Mouse (Mus musculus) liver, embryonic 13.5 days (tissue): ENCODE measurements around the gene Arrb1. TPM values are rescaled to one million over a fixed set of nuclear protein-coding genes. Genes with fewer than 3 reads are reported as not detected.

Experiments used
- ATAC-seq: fragments of 200-750 bp; cut with Nextera tagmentation; 2 replicates; pipeline ENCODE4 v1.8.0; 2017; ENCODE audit warnings: low read depth, mild to moderate bottlenecking, moderate number of reproducible peaks, moderate library complexity
- DNase-seq: peaks from one replicate; pipeline ENCODE4 v3.0.0; 2022
- H3K27ac ChIP-seq: fragments of 300-500 bp; sonication (generic); 2 replicates; pipeline ENCODE4 v1.5.1; 2015; ENCODE audit warnings: moderate library complexity, mild to moderate bottlenecking, inconsistent platforms
- H3K27me3 ChIP-seq: fragments of 300-500 bp; sonication (generic); 2 replicates; pipeline ENCODE4 v1.6.1; 2015; ENCODE audit warnings: mild to moderate bottlenecking, inconsistent platforms
- H3K36me3 ChIP-seq: fragments of 300-500 bp; sonication (generic); 2 replicates; pipeline ENCODE4 v1.6.1; 2015; ENCODE audit warnings: mild to moderate bottlenecking, inconsistent platforms
- H3K4me1 ChIP-seq: fragments of 300-500 bp; sonication (generic); replicated peaks from 2 replicates; pipeline ENCODE4 v1.6.1; 2015; ENCODE audit warnings: inconsistent platforms
- H3K4me2 ChIP-seq: fragments of 300-500 bp; sonication (generic); 2 replicates; pipeline ENCODE4 v1.6.1; 2015; ENCODE audit warnings: inconsistent platforms, mild to moderate bottlenecking, moderate library complexity
- H3K4me3 ChIP-seq: fragments of 300-500 bp; sonication (generic); replicated peaks from 2 replicates; pipeline ENCODE4 v1.5.1; 2015; ENCODE audit warnings: mild to moderate bottlenecking, inconsistent platforms
- H3K9ac ChIP-seq: fragments of 300-500 bp; sonication (generic); 2 replicates; pipeline ENCODE4 v1.6.1; 2015; ENCODE audit warnings: mild to moderate bottlenecking, inconsistent platforms
- H3K9me3 ChIP-seq: fragments of 300-500 bp; sonication (generic); replicated peaks from 2 replicates; pipeline ENCODE4 v1.6.1; 2016; ENCODE audit warnings: inconsistent platforms
- WGBS: fragments of 180-500 bp; shearing (Covaris S2); methylation state at CpG from one replicate; pipeline ENCODE4 v1.1.7; 2015; ENCODE audit not compliant: insufficient replicate concordance; 5-methylcytosine and 5-hydroxymethylcytosine counted together
- polyA plus RNA-seq: library from polyadenylated mRNA; unstranded; fragments of >200 nt; fragmentation: Nextera tagmentation; extraction: Ambion mirVana; gene quantifications from 2 replicates; pipeline ENCODE4 v1.2.1, GENCODE M21; 2015

Gene Arrb1
- polyA plus RNA-seq, 1 experiment from 2014 or later: 96.5 TPM

GRCm38 (mm10) chr7:99553885-99554269 lies 18.6 kb downstream of the Arrb1 start:
- Histone ChIP-seq H3K4me2 (no peak overlapping the region), H3K27me3 (no peaks in the 10 kb centered on the region), H3K4me3 (no peak overlapping the region), H3K4me1 (peaks cover 41% of the 10 kb centered on the region), H3K27ac (0 out of 2 replicates have a peak overlapping the region, but pooled peaks have one; percentile 15), H3K9ac (no peak overlapping the region), H3K36me3 (peaks cover 39% of the 10 kb centered on the region), H3K9me3 (no peaks in the 10 kb centered on the region)
- 50% methylated on average over 4 of the region's 4 CpGs for WGBS
- no peak for DNase-seq
- no peak for ATAC-seq

DNA sequence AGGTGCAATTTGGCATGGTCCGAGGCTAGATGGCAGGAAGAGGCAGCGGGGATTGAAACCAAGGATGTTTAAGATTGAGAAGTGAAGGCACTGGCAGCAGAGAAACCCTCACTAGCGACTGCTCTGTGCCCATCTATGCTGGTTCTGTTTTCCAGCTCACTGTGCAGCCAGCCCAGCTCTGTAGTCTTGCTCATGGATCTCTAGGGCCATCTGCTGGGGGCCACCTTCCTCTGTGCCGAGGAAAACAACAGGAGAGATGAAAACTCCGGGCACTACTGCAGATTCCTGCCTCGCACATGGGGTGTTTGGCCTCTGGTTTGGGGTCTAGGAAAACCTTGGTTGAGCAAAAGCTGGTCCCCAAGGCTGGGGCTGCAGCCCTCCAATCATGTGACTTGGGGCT lies 20.6 kb downstream of the Arrb1 start:
- ATAC-seq: 0 out of 2 replicates have a peak, but pooled peaks have one; percentile 42
- no peak for DNase-seq
- Histone ChIP-seq H3K9me3 (no peaks in the 10 kb centered on the region), H3K4me3 (no peak overlapping the region), H3K4me1 (peaks cover 52% of the 10 kb centered on the region), H3K36me3 (peaks cover 19% of the 10 kb centered on the region), H3K9ac (no peak overlapping the region), H3K27ac (no peak overlapping the region), H3K4me2 (no peak overlapping the region), H3K27me3 (no peaks in the 10 kb centered on the region)
- WGBS: 45% methylated on average over 6 of the region's 6 CpGs

- H3K4me3 ChIP-seq: no peak overlapping the region
- no peak overlapping the region for H3K4me2 ChIP-seq
- WGBS: 51% methylated on average over 11 of the region's 11 CpGs
- H3K27me3 ChIP-seq: no peaks in the 10 kb centered on the region
- H3K27ac ChIP-seq: no peak overlapping the region
- no peaks in the 10 kb centered on the region for H3K36me3 ChIP-seq
- no peak for ATAC-seq
- no peak for DNase-seq
- no peak overlapping the region for H3K9ac ChIP-seq
- no peaks in the 10 kb centered on the region for H3K9me3 ChIP-seq
- peaks cover 54% of the 10 kb centered on the region for H3K4me1 ChIP-seq
These were observed 23.8 kb downstream of the Arrb1 start for GRCm38 (mm10) chr7:99559091-99559490.

DNA sequence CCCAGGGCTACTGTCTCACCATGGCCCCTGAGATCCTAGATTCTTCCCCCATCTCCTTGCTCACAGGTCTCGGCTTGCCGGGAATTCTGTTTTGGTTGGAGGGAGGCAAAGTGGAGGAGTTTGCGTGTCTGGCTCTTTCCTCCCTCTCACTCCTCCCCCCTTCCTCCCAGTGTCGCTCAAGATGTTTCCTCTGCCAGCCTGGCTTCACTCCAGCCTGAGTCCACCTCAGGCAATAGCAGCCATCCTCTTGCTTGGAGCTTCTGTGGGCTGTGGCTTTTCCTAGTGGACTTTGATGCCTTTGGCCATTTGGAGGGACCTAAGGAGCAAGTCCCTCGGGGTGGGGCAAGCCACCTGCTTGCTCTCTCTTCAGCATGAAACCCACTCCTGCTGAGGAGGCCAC lies 27.2 kb downstream of the Arrb1 start:
- no peaks in the 10 kb centered on the region for H3K27me3 ChIP-seq
- no peaks in the 10 kb centered on the region for H3K9me3 ChIP-seq
- H3K27ac ChIP-seq: no peak overlapping the region
- DNase-seq (no peak), ATAC-seq (no peak)
- no peak overlapping the region for H3K4me3 ChIP-seq
- H3K4me1 ChIP-seq: peaks cover 67% of the 10 kb centered on the region
- no peak overlapping the region for H3K4me2 ChIP-seq
- H3K36me3 ChIP-seq: peaks cover 5% of the 10 kb centered on the region; the same call in 1 of the 2 replicates
- H3K9ac ChIP-seq: no peak overlapping the region
- WGBS: 48% methylated on average over 5 of the region's 5 CpGs

DNA sequence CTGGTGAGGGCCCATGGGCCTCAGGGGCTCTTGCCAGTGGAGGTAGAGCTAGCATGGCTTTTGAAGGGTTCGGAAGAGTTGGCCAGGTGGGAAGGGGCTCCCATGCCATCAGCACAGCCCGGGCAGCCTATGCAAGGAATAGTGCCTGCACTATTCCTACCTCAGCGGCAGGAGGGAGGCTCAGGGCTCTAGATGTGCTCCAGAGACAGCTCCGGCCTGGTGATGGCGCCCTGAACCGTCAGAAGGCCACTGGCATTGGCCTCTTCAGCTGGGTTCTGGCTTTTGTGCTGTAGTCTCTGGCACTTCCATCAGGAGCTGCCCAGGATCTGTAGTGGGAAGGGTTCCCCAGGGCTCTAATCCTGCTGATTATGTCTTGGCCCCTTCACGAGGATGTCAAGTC lies 28.0 kb downstream of the Arrb1 start:
- no peak overlapping the region for H3K9ac ChIP-seq
- peaks cover 67% of the 10 kb centered on the region for H3K4me1 ChIP-seq
- 74% methylated on average over 7 of the region's 7 CpGs for WGBS
- H3K4me2 ChIP-seq: no peak overlapping the region
- no peak overlapping the region for H3K27ac ChIP-seq
- H3K4me3 ChIP-seq: no peak overlapping the region
- H3K27me3 ChIP-seq: no peaks in the 10 kb centered on the region
- ATAC-seq (no peak), DNase-seq (no peak)
- H3K9me3 ChIP-seq: no peaks in the 10 kb centered on the region
- H3K36me3 ChIP-seq: peaks cover 5% of the 10 kb centered on the region; the same call in 1 of the 2 replicates

GRCm38 (mm10) chr7:99565325-99565881 lies 30.1 kb downstream of the Arrb1 start:
- Histone ChIP-seq H3K4me1 (peaks cover 56% of the 10 kb centered on the region), H3K4me2 (no peak overlapping the region), H3K9ac (peak overlapping the region; percentile 33; the same call in 1 of the 2 replicates), H3K4me3 (no peak overlapping the region), H3K27ac (peak overlapping the region; percentile 18; the same call in 1 of the 2 replicates), H3K9me3 (no peaks in the 10 kb centered on the region), H3K36me3 (peaks cover 5% of the 10 kb centered on the region; the same call in 1 of the 2 replicates), H3K27me3 (no peaks in the 10 kb centered on the region)
- peak; percentile 68 for ATAC-seq
- 25% methylated on average over 8 of the region's 8 CpGs for WGBS
- DNase-seq: no peak

DNA sequence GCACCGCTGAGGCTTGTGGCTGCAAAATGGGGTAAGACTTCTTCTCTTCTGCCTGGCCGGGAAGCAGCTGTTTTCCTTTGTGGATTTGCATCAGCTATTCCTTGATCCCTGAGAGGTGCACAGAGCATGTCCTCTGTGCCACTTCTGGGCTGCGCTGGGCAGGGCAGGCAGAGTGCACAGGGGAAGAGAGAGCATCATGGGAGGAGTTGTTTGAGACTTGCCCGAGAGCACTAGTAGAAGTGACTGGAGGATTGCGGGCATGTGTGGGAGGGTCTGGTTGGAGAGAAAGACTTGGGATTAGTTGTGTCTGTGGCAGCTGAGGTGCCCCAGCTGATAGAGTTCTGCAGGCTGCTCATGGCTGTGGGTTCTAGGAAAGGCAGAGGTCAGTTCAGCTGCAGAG lies 35.4 kb downstream of the Arrb1 start:
- Histone ChIP-seq H3K27me3 (no peaks in the 10 kb centered on the region), H3K4me2 (peak overlapping the region; percentile 19; the same call in 1 of the 2 replicates), H3K9ac (peak overlapping the region; percentile 26; the same call in 1 of the 2 replicates), H3K9me3 (no peaks in the 10 kb centered on the region), H3K27ac (no peak overlapping the region), H3K36me3 (peaks cover 18% of the 10 kb centered on the region; the same call in 1 of the 2 replicates), H3K4me3 (no peak overlapping the region), H3K4me1 (peaks cover 12% of the 10 kb centered on the region)
- 60% methylated on average over 5 of the region's 5 CpGs for WGBS
- no peak for ATAC-seq
- no peak for DNase-seq

- Histone ChIP-seq H3K4me2 (no peak overlapping the region), H3K4me1 (peaks cover 3% of the 10 kb centered on the region), H3K36me3 (peaks cover 13% of the 10 kb centered on the region; the same call in 1 of the 2 replicates), H3K27me3 (no peaks in the 10 kb centered on the region), H3K9ac (no peak overlapping the region), H3K27ac (no peak overlapping the region), H3K9me3 (no peaks in the 10 kb centered on the region), H3K4me3 (no peak overlapping the region)
- DNase-seq (no peak), ATAC-seq (no peak)
- 67% methylated on average over 10 of the region's 10 CpGs for WGBS
These were observed 37.7 kb downstream of the Arrb1 start for GRCm38 (mm10) chr7:99572931-99573330.

DNA sequence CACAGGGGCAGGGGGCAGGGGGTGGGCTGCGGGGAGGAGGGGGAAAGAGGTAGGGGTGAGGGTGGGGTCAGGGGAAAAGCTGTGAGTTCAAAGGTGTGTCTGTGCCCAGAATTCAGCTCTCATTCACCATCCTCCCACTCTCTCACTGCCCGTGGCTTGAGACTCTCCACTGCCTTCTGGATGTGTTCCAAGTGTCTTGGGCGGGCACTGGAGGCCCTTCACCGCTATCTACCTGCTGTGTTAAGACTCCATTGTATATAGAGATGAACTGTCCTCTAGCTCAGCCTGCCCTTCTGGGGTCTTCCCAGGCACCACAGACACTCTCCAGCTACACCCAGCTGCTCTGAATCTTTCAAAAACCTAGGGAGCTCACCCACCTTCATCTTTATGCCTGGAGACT lies 38.1 kb downstream of the Arrb1 start:
- Histone ChIP-seq H3K36me3 (peaks cover 13% of the 10 kb centered on the region; the same call in 1 of the 2 replicates), H3K4me3 (no peak overlapping the region), H3K27ac (no peak overlapping the region), H3K4me1 (peaks cover 3% of the 10 kb centered on the region), H3K27me3 (no peaks in the 10 kb centered on the region), H3K9me3 (no peaks in the 10 kb centered on the region), H3K4me2 (no peak overlapping the region), H3K9ac (no peak overlapping the region)
- ATAC-seq (no peak), DNase-seq (no peak)
- 76% methylated on average over 4 of the region's 4 CpGs for WGBS

GRCm38 (mm10) chr7:99578246-99578645 lies 43.0 kb downstream of the Arrb1 start:
- ATAC-seq (no peak), DNase-seq (no peak)
- no peak overlapping the region for H3K4me3 ChIP-seq
- no peaks in the 10 kb centered on the region for H3K9me3 ChIP-seq
- peaks cover 6% of the 10 kb centered on the region for H3K36me3 ChIP-seq
- H3K27me3 ChIP-seq: no peaks in the 10 kb centered on the region
- H3K4me1 ChIP-seq: peaks cover 42% of the 10 kb centered on the region
- H3K9ac ChIP-seq: no peak overlapping the region
- WGBS: 60% methylated on average over 3 of the region's 3 CpGs
- H3K4me2 ChIP-seq: no peak overlapping the region
- no peak overlapping the region for H3K27ac ChIP-seq

- no peaks in the 10 kb centered on the region for H3K27me3 ChIP-seq
- no peak for ATAC-seq
- no peak overlapping the region for H3K4me2 ChIP-seq
- WGBS: 48% methylated on average over 16 of the region's 16 CpGs
- H3K9ac ChIP-seq: no peak overlapping the region
- H3K36me3 ChIP-seq: peaks cover 16% of the 10 kb centered on the region
- 0 out of 2 replicates have a peak overlapping the region, but pooled peaks have one; percentile 6 for H3K27ac ChIP-seq
- peaks cover 48% of the 10 kb centered on the region for H3K4me1 ChIP-seq
- no peak for DNase-seq
- H3K4me3 ChIP-seq: no peak overlapping the region
- H3K9me3 ChIP-seq: no peaks in the 10 kb centered on the region
These were observed 44.4 kb downstream of the Arrb1 start for GRCm38 (mm10) chr7:99579491-99580190.
